Mouse (Mus musculus) heart, postnatal 0 days (tissue): Measurements from ENCODE around the gene Dgkz. TPM values are rescaled to one million over a fixed set of nuclear protein-coding genes. Genes with fewer than 3 reads are reported as not detected.

Experiments used
- ATAC-seq: fragments of 200-750 bp; cut with Nextera tagmentation; 2 replicates; pipeline ENCODE4 v1.8.0; 2017; ENCODE audit warnings: low read depth, moderate number of reproducible peaks, moderate library complexity; ENCODE audit not compliant: insufficient read depth
- DNase-seq: peaks from one replicate; pipeline ENCODE4 v3.0.0-alpha.2; 2016; ENCODE audit warnings: low spot score
- H3K27ac ChIP-seq: fragments of 300-500 bp; sonication (generic); 2 replicates; pipeline ENCODE4 v1.5.1; 2014; ENCODE audit warnings: low read depth, mild to moderate bottlenecking
- H3K27me3 ChIP-seq: fragments of 300-500 bp; sonication (generic); 2 replicates; pipeline ENCODE4 v1.6.1; 2014; ENCODE audit warnings: low read length, mixed read lengths; ENCODE audit not compliant: control insufficient read depth, insufficient read depth
- H3K36me3 ChIP-seq: fragments of 300-500 bp; sonication (generic); replicated peaks from 2 replicates; pipeline ENCODE4 v1.6.1; 2014; ENCODE audit warnings: low read length, mixed read lengths; ENCODE audit not compliant: control insufficient read depth, insufficient read depth
- H3K4me1 ChIP-seq: fragments of 300-500 bp; sonication (generic); 2 replicates; pipeline ENCODE4 v1.6.1; 2014; ENCODE audit warnings: antibody characterized with exemption; ENCODE audit not compliant: control insufficient read depth, insufficient read depth
- H3K4me2 ChIP-seq: fragments of 300-500 bp; sonication (generic); 2 replicates; pipeline ENCODE4 v1.6.1; 2014; ENCODE audit warnings: low read depth, mild to moderate bottlenecking, low read length, moderate library complexity
- H3K4me3 ChIP-seq: fragments of 300-500 bp; sonication (generic); 2 replicates; pipeline ENCODE4 v1.5.1; 2014; ENCODE audit warnings: low read depth, low read length
- H3K9ac ChIP-seq: fragments of 300-500 bp; sonication (generic); replicated peaks from 2 replicates; pipeline ENCODE4 v1.6.1; 2014; ENCODE audit warnings: low read depth, low read length, mixed read lengths
- H3K9me3 ChIP-seq: fragments of 300-500 bp; sonication (generic); replicated peaks from 2 replicates; pipeline ENCODE4 v1.6.1; 2016; ENCODE audit warnings: low read length; ENCODE audit not compliant: control insufficient read depth
- CTCF ChIP-seq: IDR thresholded peaks from 2 replicates; pipeline ENCODE4 v1.5.1; 2016; ENCODE audit warnings: antibody characterized with exemption, control low read depth, low read depth
- EP300 ChIP-seq: IDR thresholded peaks from 2 replicates; pipeline ENCODE4 v1.6.1; 2016; ENCODE audit warnings: antibody characterized with exemption, low read depth
- WGBS: fragments of 180-500 bp; shearing (Covaris S2); extraction: QIAGEN DNeasy Blood & Tissue Kit; methylation state at CpG from one replicate; pipeline ENCODE4 v1.1.7; 2014; 5-methylcytosine and 5-hydroxymethylcytosine counted together
- polyA plus RNA-seq: library from polyadenylated mRNA; unstranded; fragments of >200 nt; fragmentation: Nextera tagmentation; extraction: Ambion mirVana; gene quantifications from 2 replicates; pipeline ENCODE4 v1.2.1, GENCODE M21; 2015
- total RNA-seq: library from RNA; depleted of rRNA; stranded (reverse); fragments of >200 nt; gene quantifications from 2 replicates; pipeline ENCODE4 v1.2.3, GENCODE M21; 2014; ENCODE audit warnings: low replicate concordance

Gene Dgkz
- total and polyA plus RNA-seq, 2 experiments from 2014 or later, result 26.2 to 77.9 TPM

DNA sequence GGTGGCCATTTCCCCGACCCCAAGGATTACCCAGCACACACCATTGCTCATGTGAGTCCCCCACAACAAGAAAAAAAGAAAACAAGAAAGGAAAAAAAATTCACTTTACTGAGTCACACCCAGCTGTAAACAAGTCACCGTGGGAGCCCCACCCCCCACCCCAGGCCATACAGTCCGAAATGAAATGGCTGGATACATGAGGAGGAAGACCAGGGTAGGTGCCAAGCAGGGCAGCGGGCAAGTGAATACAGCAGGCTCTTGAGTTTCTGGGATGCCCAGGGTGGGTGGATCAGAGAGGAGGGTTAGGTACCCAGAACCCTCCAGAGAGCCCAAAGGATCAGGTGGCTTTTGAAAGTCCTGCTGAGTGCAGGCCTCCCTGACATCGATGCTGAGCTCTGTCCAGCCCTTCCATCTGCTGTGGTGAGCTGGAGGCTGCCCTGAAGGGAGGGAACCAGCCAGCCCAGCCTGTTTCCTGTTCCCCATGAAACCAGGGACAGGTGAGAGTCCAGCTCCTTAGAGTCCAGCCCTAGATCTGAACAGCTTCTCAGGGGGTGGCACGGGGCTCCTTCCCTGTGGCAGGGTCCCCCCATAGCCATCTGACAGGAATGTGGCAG lies 42.8 kb downstream of the Dgkz start:
- H3K4me2 ChIP-seq, result no peak overlapping the region
- peaks cover 15% of the 10 kb centered on the region for H3K4me1 ChIP-seq
- 33% methylated on average over 6 of the region's 6 CpGs for WGBS
- peaks cover 50% of the 10 kb centered on the region for H3K36me3 ChIP-seq
- no peak overlapping the region for H3K27ac ChIP-seq
- DNase-seq (no peak), ATAC-seq (no peak)
- H3K4me3 ChIP-seq, result no peak overlapping the region
- no peaks in the 10 kb centered on the region for H3K27me3 ChIP-seq
- no peak overlapping the region for H3K9ac ChIP-seq
- H3K9me3 ChIP-seq, result no peaks in the 10 kb centered on the region
- TF ChIP-seq EP300 (no peak), CTCF (no peak)

DNA sequence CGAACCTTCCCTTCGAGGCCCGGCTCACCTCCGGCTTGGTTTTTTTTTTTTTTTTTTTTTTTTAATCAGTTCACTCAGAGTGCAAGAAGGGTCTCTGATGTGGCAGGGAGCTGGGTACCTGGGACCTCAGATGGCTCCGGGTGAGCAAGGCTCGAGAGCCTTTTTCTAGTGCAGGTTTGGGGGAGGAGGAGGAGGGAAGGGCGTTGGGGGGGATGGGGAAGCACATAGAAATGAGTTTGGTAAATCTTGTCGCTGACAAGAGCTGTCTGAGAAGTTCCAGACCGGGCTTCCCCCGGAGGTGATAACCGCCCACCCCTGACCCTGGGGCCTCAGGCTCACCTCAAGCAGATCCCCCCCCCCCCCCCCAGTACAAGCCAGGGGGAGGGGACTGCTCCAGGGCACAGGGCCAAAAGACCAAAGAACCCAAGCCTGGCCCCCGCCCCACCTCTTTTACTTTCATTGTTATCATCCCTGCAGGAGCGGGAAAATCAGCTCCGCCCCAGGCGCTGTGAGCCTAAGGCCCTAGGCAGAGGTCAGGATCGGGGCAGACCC lies 43.4 kb downstream of the Dgkz start, which contains the start of gene Mdk:
TSS of gene Mdk (minus strand) at position 138 of the 552 bp plus-strand sequence.
- TF ChIP-seq CTCF (no peak), EP300 (no peak)
- Histone ChIP-seq H3K4me2 (peak within 1 kb of the TSS; percentile 66), H3K36me3 (peaks cover 44% of the 10 kb centered on the region), H3K4me3 (peak within 1 kb of the TSS; percentile 47), H3K9me3 (no peaks in the 10 kb centered on the region), H3K9ac (peak within 1 kb of the TSS; percentile 56), H3K27ac (no peak within 1 kb of the TSS; the same call in 1 of the 2 replicates), H3K27me3 (no peaks in the 10 kb centered on the region), H3K4me1 (peaks cover 15% of the 10 kb centered on the region)
- DNase-seq, result no peak
- ATAC-seq, result no peak; the same call in 1 of the 2 replicates
- WGBS, result 14% methylated on average over 16 of the region's 16 CpGs

DNA sequence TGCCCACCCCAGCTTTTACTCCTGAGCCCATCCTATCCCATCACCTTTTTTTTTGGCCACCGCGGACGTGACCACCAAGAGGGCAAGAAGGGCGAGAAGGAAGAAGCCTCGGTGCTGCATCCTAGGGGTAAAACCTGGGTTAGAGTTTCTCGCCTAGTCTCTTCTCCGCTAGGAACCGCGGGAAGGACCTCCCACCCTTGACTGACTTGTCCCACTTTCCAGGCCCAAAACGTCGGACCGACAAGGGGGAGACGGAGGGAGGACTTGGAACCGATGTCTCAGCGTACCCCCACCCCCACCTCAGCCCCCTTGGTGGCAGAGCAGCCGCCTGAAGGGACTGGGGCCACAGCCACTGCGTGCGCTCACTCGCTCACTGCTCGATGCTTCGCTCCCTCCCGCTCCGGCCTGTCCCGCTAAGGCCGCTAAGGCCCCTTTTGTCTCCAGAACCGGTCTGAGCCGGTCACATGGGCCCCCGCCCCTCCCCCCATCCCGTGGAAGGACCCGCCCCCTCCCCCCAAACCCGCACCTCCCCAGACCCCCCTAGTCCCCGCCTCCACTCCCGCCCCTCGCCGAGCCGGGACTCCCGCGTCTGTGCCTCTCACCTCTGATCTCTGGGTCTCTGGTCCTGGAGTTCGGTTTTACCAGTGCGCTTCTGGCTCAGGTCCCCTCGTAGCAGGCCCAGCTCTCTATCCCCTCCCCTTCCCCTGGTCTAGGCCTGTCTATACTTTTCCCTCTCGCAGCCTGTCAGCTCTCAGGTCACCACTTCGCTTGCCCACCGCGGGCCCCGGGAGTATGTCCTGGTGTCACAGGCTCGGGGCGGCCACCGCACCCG lies 44.1 kb downstream of the Dgkz start:
- H3K4me3 ChIP-seq, result peak overlapping the region; percentile 47
- 12% methylated on average over 48 of the region's 50 CpGs for WGBS
- ATAC-seq (peak; percentile 42; the same call in 1 of the 2 replicates), DNase-seq (peak; percentile 53)
- no peaks in the 10 kb centered on the region for H3K27me3 ChIP-seq
- H3K4me1 ChIP-seq, result peaks cover 15% of the 10 kb centered on the region
- no peak for TF ChIP-seq CTCF
- TF ChIP-seq EP300, result no peak
- H3K27ac ChIP-seq, result no peak overlapping the region; the same call in 1 of the 2 replicates
- H3K4me2 ChIP-seq, result peak overlapping the region; percentile 66
- H3K9me3 ChIP-seq, result no peaks in the 10 kb centered on the region
- H3K36me3 ChIP-seq, result peaks cover 37% of the 10 kb centered on the region
- H3K9ac ChIP-seq, result peak overlapping the region; percentile 56

DNA sequence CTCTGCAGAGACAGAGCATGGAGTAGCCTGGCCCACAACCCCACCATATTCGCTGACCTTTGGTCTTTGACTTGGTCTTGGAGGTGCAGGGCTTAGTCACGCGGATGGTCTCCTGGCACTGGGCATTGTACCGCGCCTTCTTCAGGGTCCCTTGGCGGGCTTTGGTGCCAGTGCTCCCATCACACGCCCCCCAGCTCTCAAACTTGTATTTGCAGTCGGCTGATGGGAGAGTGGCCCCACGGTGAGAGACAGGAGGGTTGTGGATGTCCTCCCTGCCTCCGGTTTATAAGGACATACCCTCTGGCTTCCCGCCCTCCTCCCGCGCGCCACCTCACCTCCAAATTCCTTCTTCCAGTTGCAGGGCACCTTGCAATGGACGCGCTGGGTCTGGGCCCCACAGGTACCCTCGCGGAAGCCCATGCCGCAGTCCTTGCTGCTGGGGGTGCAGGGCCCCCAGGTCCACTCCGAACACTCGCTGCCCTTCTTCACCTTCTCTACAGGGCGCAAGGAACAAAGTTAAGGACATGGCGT lies 44.8 kb downstream of the Dgkz start:
- no peak for DNase-seq
- H3K27me3 ChIP-seq, result no peaks in the 10 kb centered on the region
- peak overlapping the region; percentile 47 for H3K4me3 ChIP-seq
- H3K9ac ChIP-seq, result peak overlapping the region; percentile 56
- peaks cover 15% of the 10 kb centered on the region for H3K4me1 ChIP-seq
- H3K36me3 ChIP-seq, result peaks cover 30% of the 10 kb centered on the region
- no peak for ATAC-seq
- no peaks in the 10 kb centered on the region for H3K9me3 ChIP-seq
- WGBS, result 14% methylated on average over 22 of the region's 23 CpGs
- no peak overlapping the region; the same call in 1 of the 2 replicates for H3K27ac ChIP-seq
- H3K4me2 ChIP-seq, result peak overlapping the region; percentile 66
- TF ChIP-seq CTCF (no peak), EP300 (no peak)

DNA sequence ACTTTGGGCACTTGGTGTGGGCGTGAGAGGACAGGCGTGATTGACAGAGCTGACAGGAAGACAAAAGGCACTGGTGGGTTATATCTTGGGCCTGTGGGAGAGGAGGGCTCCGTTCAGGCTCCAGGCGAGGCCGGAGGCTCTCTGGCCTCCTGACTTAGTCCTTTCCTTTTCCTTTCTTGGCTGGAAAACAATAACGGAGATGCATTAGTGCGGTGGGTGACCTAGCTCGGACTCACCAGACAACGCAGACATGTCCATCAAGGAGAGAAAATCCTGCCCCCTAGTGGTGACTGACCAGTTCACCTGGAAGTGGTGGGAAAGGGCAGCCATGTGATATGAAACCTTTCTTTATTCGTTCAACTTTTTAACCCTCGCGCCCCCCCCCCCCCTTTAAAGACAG lies 45.7 kb downstream of the Dgkz start:
- no peak overlapping the region for H3K4me3 ChIP-seq
- H3K9me3 ChIP-seq, result no peaks in the 10 kb centered on the region
- H3K27me3 ChIP-seq, result peaks cover 4% of the 10 kb centered on the region; the same call in 1 of the 2 replicates
- peak; percentile 40; the same call in 1 of the 2 replicates for ATAC-seq
- H3K4me1 ChIP-seq, result peaks cover 15% of the 10 kb centered on the region
- peak overlapping the region; percentile 66 for H3K4me2 ChIP-seq
- no peak overlapping the region for H3K9ac ChIP-seq
- TF ChIP-seq CTCF, result peak; percentile 78
- TF ChIP-seq EP300, result no peak
- DNase-seq, result peak; percentile 65
- H3K36me3 ChIP-seq, result peaks cover 21% of the 10 kb centered on the region; the same call in 1 of the 2 replicates
- WGBS, result 15% methylated on average over 12 of the region's 12 CpGs
- no peak overlapping the region for H3K27ac ChIP-seq
